Mouse (Mus musculus) brain, embryonic 14.5 days (tissue): ENCODE data around the gene Ccdc9b. TPM values are rescaled to one million over a fixed set of nuclear protein-coding genes. Genes with fewer than 3 reads are reported as not detected.

Experiments used
- DNase-seq: peaks from one replicate; pipeline ENCODE4 v3.0.0-alpha.2; 2011; ENCODE audit warnings: low read depth
- CTCF ChIP-seq: fragments of 200-500 bp; IDR thresholded peaks from 2 replicates; pipeline ENCODE4 v1.5.1; 2012; ENCODE audit warnings: inconsistent platforms, mild to moderate bottlenecking, moderate library complexity, borderline replicate concordance; ENCODE audit not compliant: insufficient read depth, insufficient read length; ENCODE audit errors: extremely low read depth
- POLR2A ChIP-seq: fragments of 200-500 bp; IDR thresholded peaks from 2 replicates; pipeline ENCODE4 v1.6.1; 2012; ENCODE audit warnings: mild to moderate bottlenecking, inconsistent platforms, borderline replicate concordance; ENCODE audit not compliant: poor library complexity, insufficient read depth, insufficient read length, severe bottlenecking; ENCODE audit errors: extremely low read depth
- polyA plus RNA-seq: library from polyadenylated mRNA; depleted of rRNA; stranded (reverse); fragments of >200 nt; gene quantifications from 2 replicates; pipeline ENCODE4 v1.2.3, GENCODE M21; 2012; rRNA removed

Gene Ccdc9b
- polyA plus RNA-seq, result 2.3 TPM in 2 replicates

GRCm38 (mm10) chr2:118761906-118762783 lies at the start of gene Ccdc9b:
Gene Ccdc9b, minus strand, starts transcription at chr2:118762661.
- TF ChIP-seq CTCF (no peak), POLR2A (peak; percentile 43; the same call in 1 of the 2 replicates)
- peak; percentile 97 for DNase-seq

GRCm38 (mm10) chr2:118810861-118811260 lies 48.4 kb upstream of the Ccdc9b start:
- no peak for DNase-seq
- TF ChIP-seq CTCF (no peak), POLR2A (no peak)

- no peak for DNase-seq
- TF ChIP-seq POLR2A (no peak), CTCF (no peak)
Measured at GRCm38 (mm10) chr2:118806860-118807259, 44.4 kb upstream of the Ccdc9b start.

- no peak for TF ChIP-seq CTCF
- TF ChIP-seq POLR2A, result no peak
- DNase-seq, result no peak
Measured at GRCm38 (mm10) chr2:118805756-118806155, 43.3 kb upstream of the Ccdc9b start.

- no peak for DNase-seq
- TF ChIP-seq POLR2A, result no peak
- no peak for TF ChIP-seq CTCF
Measured at GRCm38 (mm10) chr2:118805137-118805536, 42.7 kb upstream of the Ccdc9b start.

- no peak for DNase-seq
- TF ChIP-seq POLR2A, result no peak
- no peak for TF ChIP-seq CTCF
Measured at GRCm38 (mm10) chr2:118804474-118804873, 42.0 kb upstream of the Ccdc9b start.

- no peak for TF ChIP-seq POLR2A
- TF ChIP-seq CTCF, result no peak
- no peak for DNase-seq
Measured at GRCm38 (mm10) chr2:118802542-118803118, 40.2 kb upstream of the Ccdc9b start.

- TF ChIP-seq POLR2A, result no peak
- TF ChIP-seq CTCF, result no peak
- no peak for DNase-seq
Measured at GRCm38 (mm10) chr2:118793636-118794035, 31.2 kb upstream of the Ccdc9b start.

GRCm38 (mm10) chr2:118792259-118792613 lies 29.8 kb upstream of the Ccdc9b start:
- no peak for TF ChIP-seq POLR2A
- DNase-seq, result no peak

- TF ChIP-seq POLR2A (no peak), CTCF (no peak)
- no peak for DNase-seq
Measured at GRCm38 (mm10) chr2:118791591-118792258, 29.3 kb upstream of the Ccdc9b start.
